Mouse (Mus musculus) liver, adult 2 months (tissue): Measurements from ENCODE around the gene Gjd3. TPM values are rescaled to one million over a fixed set of nuclear protein-coding genes. Genes with fewer than 3 reads are reported as not detected.
A peak's percentile ranks its signal among the peaks of the same experiment; 100 is the strongest.

Experiments used
- DNase-seq: peaks from one replicate; pipeline ENCODE4 v3.0.0-alpha.2; 2011; ENCODE audit warnings: low read depth, low spot score; ENCODE audit errors: extremely low read depth
- H3K27ac ChIP-seq: fragments of 200-500 bp; replicated peaks from 2 replicates; pipeline ENCODE4 v1.5.1; 2012; ENCODE audit warnings: low read depth, mild to moderate bottlenecking, control low read depth, inconsistent platforms, low read length; ENCODE audit not compliant: insufficient read depth
- H3K27me3 ChIP-seq: fragments of 200-500 bp; 2 replicates; pipeline ENCODE4 v1.6.1; 2012; ENCODE audit warnings: mild to moderate bottlenecking, moderate library complexity, low read length, inconsistent platforms; ENCODE audit not compliant: control insufficient read depth, insufficient read depth
- H3K36me3 ChIP-seq: fragments of 200-500 bp; 2 replicates; pipeline ENCODE4 v1.6.1; 2012; ENCODE audit warnings: low read length, inconsistent platforms; ENCODE audit not compliant: control insufficient read depth, insufficient read depth
- H3K4me1 ChIP-seq: fragments of 200-500 bp; 2 replicates; pipeline ENCODE4 v1.6.1; 2011; ENCODE audit warnings: low read length; ENCODE audit not compliant: control insufficient read depth, insufficient read depth
- H3K4me3 ChIP-seq: fragments of 200-500 bp; 2 replicates; pipeline ENCODE4 v1.5.1; 2011; ENCODE audit warnings: low read depth, mild to moderate bottlenecking, control low read depth, low read length, moderate library complexity; ENCODE audit not compliant: insufficient read depth
- H3K79me2 ChIP-seq: fragments of 200-500 bp; 2 replicates; pipeline ENCODE4 v1.6.1; 2012; ENCODE audit warnings: inconsistent platforms, mild to moderate bottlenecking, low read length, moderate library complexity; ENCODE audit not compliant: control insufficient read depth, insufficient read depth
- H3K9ac ChIP-seq: fragments of 200-500 bp; 2 replicates; pipeline ENCODE4 v1.6.1; 2012; ENCODE audit warnings: low read depth, mild to moderate bottlenecking, control low read depth, inconsistent platforms, low read length
- CTCF ChIP-seq: fragments of 200-500 bp; IDR thresholded peaks from 2 replicates; pipeline ENCODE4 v1.5.1; 2011; ENCODE audit warnings: low read depth, low read length, control low read depth
- POLR2A ChIP-seq: fragments of 200-500 bp; IDR thresholded peaks from 2 replicates; pipeline ENCODE4 v1.6.1; 2011; ENCODE audit warnings: low read length, control low read depth; ENCODE audit not compliant: insufficient read depth; ENCODE audit errors: extremely low read depth
- WGBS: fragments of 180-500 bp; shearing (Covaris S2); methylation state at CpG from one replicate; pipeline ENCODE4 v1.1.7; 2018; 5-methylcytosine and 5-hydroxymethylcytosine counted together
- polyA plus RNA-seq: library from polyadenylated mRNA; depleted of rRNA; stranded (reverse); fragments of >200 nt; gene quantifications from 2 replicates; pipeline ENCODE4 v1.2.3, GENCODE M21; 2012
- total RNA-seq: library from RNA; depleted of rRNA; stranded (reverse); fragments of >200 nt; gene quantifications from 2 replicates; pipeline ENCODE4 v1.2.3, GENCODE M21; 2014

The Gjd3 gene
- total and polyA plus RNA-seq, 2 experiments, result not detected

- TF ChIP-seq POLR2A (no peak), CTCF (no peak)
- WGBS, result 45% methylated on average over 7 of the region's 7 CpGs
- H3K27ac ChIP-seq, result 0 out of 2 replicates have a peak overlapping the region, but pooled peaks have one; percentile 22
- H3K36me3 ChIP-seq, result no peaks in the 10 kb centered on the region
- no peaks in the 10 kb centered on the region for H3K27me3 ChIP-seq
- H3K4me1 ChIP-seq, result peaks cover 63% of the 10 kb centered on the region
- peak overlapping the region; percentile 15; the same call in 1 of the 2 replicates for H3K9ac ChIP-seq
- peaks cover 19% of the 10 kb centered on the region; the same call in 1 of the 2 replicates for H3K79me2 ChIP-seq
- DNase-seq, result peak; percentile 75
- no peak overlapping the region for H3K4me3 ChIP-seq
Measured at GRCm38 (mm10) chr11:98949958-98950460, 32.8 kb downstream of the Gjd3 start.

- H3K36me3 ChIP-seq, result no peaks in the 10 kb centered on the region
- TF ChIP-seq CTCF (no peak), POLR2A (no peak)
- H3K4me3 ChIP-seq, result no peak overlapping the region
- H3K4me1 ChIP-seq, result peaks cover 65% of the 10 kb centered on the region
- no peak overlapping the region; the same call in 1 of the 2 replicates for H3K9ac ChIP-seq
- peaks cover 14% of the 10 kb centered on the region; the same call in 1 of the 2 replicates for H3K79me2 ChIP-seq
- no peaks in the 10 kb centered on the region for H3K27me3 ChIP-seq
- DNase-seq, result no peak
- WGBS, result 69% methylated on average over 12 of the region's 12 CpGs
- H3K27ac ChIP-seq, result peak overlapping the region; percentile 22; the same call in 1 of the 2 replicates
Measured at GRCm38 (mm10) chr11:98949242-98949957, 33.4 kb downstream of the Gjd3 start.

DNA sequence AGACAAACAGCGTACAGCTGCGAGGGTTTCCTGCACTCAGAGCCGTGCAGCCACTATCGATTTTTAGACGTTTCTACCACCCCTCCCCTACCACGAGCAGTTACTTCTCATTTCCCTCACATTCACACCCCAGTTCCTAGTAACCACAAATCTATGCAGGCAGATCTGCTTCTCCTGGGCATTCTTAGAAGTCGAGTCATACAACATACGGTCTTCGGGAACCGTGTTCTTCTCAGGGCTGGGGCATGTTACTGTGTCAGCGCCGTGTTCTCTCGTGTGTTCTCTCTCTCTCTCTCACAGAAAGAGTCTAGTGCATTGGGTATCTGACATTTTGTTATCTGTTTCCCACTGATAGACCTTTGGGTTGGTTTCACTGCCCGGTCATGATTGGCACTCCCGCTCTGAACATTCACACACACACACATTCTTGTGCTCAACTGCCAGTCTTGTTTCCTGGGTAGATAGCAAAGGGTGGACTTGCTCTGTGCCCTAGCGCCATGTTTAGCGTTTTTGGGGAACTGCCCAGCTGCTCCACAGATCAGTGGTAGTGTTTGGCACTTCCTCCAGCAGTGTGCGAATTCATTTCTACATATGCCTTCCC lies 34.7 kb downstream of the Gjd3 start:
- TF ChIP-seq POLR2A, result no peak
- no peak for TF ChIP-seq CTCF
- Histone ChIP-seq H3K27me3 (no peaks in the 10 kb centered on the region), H3K27ac (peak overlapping the region; percentile 35), H3K4me1 (peaks cover 67% of the 10 kb centered on the region), H3K36me3 (no peaks in the 10 kb centered on the region), H3K4me3 (no peak overlapping the region), H3K9ac (no peak overlapping the region), H3K79me2 (peaks cover 18% of the 10 kb centered on the region; the same call in 1 of the 2 replicates)
- 31% methylated on average over 18 of the region's 18 CpGs for WGBS
- DNase-seq, result peak; percentile 48

DNA sequence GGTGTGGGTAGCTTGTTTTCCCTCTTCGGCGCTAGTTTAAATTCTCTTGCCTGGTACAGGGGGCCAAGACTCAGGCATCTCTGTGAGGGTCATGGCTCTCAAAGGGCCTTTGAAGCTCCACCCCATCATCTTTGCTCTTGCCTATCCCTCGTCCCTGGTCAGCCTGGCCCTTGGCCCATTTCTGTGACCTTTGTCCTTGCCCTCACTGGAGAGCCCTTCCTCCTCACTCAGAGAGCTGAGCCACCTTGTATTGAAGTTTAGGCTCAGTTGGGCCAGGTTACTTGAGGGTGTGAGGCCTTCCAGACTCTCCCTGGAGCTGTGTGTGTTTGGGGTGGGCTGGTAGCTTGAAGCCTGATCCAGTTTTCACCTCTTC lies 37.2 kb downstream of the Gjd3 start:
- TF ChIP-seq CTCF (no peak), POLR2A (no peak)
- no peaks in the 10 kb centered on the region for H3K36me3 ChIP-seq
- H3K4me3 ChIP-seq, result no peak overlapping the region
- H3K27me3 ChIP-seq, result no peaks in the 10 kb centered on the region
- H3K4me1 ChIP-seq, result peaks cover 65% of the 10 kb centered on the region
- DNase-seq, result peak; percentile 93
- WGBS, result 13% methylated on average over 3 of the region's 3 CpGs
- H3K79me2 ChIP-seq, result peaks cover 21% of the 10 kb centered on the region; the same call in 1 of the 2 replicates
- H3K9ac ChIP-seq, result peak overlapping the region; percentile 13; the same call in 1 of the 2 replicates
- H3K27ac ChIP-seq, result peak overlapping the region; percentile 78

DNA sequence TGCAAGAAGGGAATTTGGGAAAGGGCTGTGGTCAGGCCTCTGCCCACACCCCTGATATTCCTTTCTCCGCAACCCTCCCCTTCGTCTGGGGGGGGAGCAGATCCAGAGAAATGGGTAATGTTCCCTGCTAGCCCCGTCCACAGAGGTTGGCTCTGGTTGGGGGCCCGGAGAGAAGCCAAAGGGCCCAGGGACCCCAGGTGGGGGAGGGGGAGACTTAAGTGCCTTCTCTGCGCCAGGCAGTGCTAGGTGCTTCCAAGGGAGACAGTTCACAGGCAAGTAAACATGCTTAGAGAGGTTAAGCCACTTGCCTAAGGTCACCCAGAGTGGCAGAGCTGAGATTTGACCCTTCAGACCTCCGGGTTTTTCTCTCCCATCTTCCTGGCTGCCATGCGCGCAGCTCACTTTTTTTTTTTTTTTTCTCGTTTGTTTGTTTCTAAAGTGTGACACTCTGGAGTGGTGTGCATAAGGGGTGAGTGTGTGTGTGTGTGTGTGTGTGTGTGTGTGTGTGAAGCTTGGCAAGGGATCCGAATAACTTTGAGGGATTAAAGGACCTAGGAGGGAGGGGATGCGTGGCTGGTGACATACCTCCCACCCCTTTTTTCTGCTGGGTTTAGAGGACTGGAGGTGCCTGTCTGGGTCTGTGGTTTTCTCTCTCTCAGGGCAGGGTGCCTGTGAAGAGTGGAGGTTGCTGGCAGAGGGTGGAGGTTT lies 37.8 kb downstream of the Gjd3 start:
- H3K4me1 ChIP-seq, result peaks cover 61% of the 10 kb centered on the region
- H3K4me3 ChIP-seq, result no peak overlapping the region
- no peaks in the 10 kb centered on the region for H3K27me3 ChIP-seq
- peaks cover 23% of the 10 kb centered on the region; the same call in 1 of the 2 replicates for H3K79me2 ChIP-seq
- H3K27ac ChIP-seq, result peak overlapping the region; percentile 78
- no peaks in the 10 kb centered on the region for H3K36me3 ChIP-seq
- 0 out of 2 replicates have a peak overlapping the region, but pooled peaks have one; percentile 2 for H3K9ac ChIP-seq
- 22% methylated on average over 11 of the region's 11 CpGs for WGBS
- peak; percentile 75 for DNase-seq
- no peak for TF ChIP-seq CTCF
- no peak for TF ChIP-seq POLR2A
